Comparison of ENCODE assay signal across 31 mouse cellular contexts in genomic region chr19:26776066-26777025, GRCm38 (mm10).
DNase-seq lines count a peak whose midpoint lies in the region; ATAC-seq lines count a peak whose summit lies in the region.
"Had no signal": no experiment of that assay in that cellular context is flagged by ENCODE, and none has a peak within 500 bp of the region (broad histone marks: within the 10 kb centered on the region; RNA-seq: fewer than 3 reads in every experiment).

No protein-coding gene starts in this region.

- H3K27ac ChIP-seq in hindbrain, embryonic 14.5 days, result peak overlapping the region; percentile 72
- no peak overlapping the region for H3K27ac ChIP-seq in hindbrain, embryonic 16.5 days (ENCODE audit: low read depth, low read length)
- peak overlapping the region; percentile 74 for H3K27ac ChIP-seq in midbrain, embryonic 14.5 days (replicated peaks; ENCODE audit: low read depth, low read length)
- H3K27ac ChIP-seq: embryonic facial prominence, embryonic 10.5 days; embryonic facial prominence, embryonic 15.5 days; forebrain, embryonic 12.5 days; hindbrain, embryonic 15.5 days; intestine, embryonic 15.5 days; kidney, embryonic 15.5 days; left cerebral cortex, adult 2 months; limb, embryonic 12.5 days; liver, embryonic 15.5 days; stomach, postnatal 0 days had no signal

- peaks cover 2% of the 10 kb centered on the region for H3K4me1 ChIP-seq in hindbrain, embryonic 14.5 days (replicated peaks; ENCODE audit: control insufficient read depth, insufficient read depth, low read length)
- H3K4me1 ChIP-seq in hindbrain, embryonic 16.5 days (ENCODE audit: control insufficient read depth, insufficient read depth, low read depth, low read length), result peaks cover 1% of the 10 kb centered on the region; the same call in 1 of the 2 replicates
- peaks cover 4% of the 10 kb centered on the region; the same call in 1 of the 2 replicates for H3K4me1 ChIP-seq in midbrain, embryonic 14.5 days (ENCODE audit: control insufficient read depth, insufficient read depth, low read length)
- H3K4me1 ChIP-seq: embryonic facial prominence, embryonic 10.5 days; embryonic facial prominence, embryonic 15.5 days; intestine, embryonic 15.5 days; kidney, embryonic 15.5 days; limb, embryonic 12.5 days; liver, embryonic 15.5 days had no signal

- 0 out of 2 replicates have a peak, but pooled peaks cover 4% of the 10 kb centered on the region for H3K9me3 ChIP-seq in hindbrain, embryonic 14.5 days (ENCODE audit: control insufficient read depth, low read length)
- H3K9me3 ChIP-seq in hindbrain, embryonic 16.5 days (ENCODE audit: control insufficient read depth, low read length), result no peaks in the 10 kb centered on the region
- H3K9me3 ChIP-seq in midbrain, embryonic 14.5 days (ENCODE audit: control insufficient read depth, low read length), result no peaks in the 10 kb centered on the region
- H3K9me3 ChIP-seq: embryonic facial prominence, embryonic 10.5 days; embryonic facial prominence, embryonic 15.5 days; forebrain, embryonic 12.5 days; hindbrain, embryonic 15.5 days; intestine, embryonic 15.5 days; kidney, embryonic 15.5 days; limb, embryonic 12.5 days; liver, embryonic 15.5 days had no signal

- WGBS in hindbrain, embryonic 14.5 days, result 87% methylated on average over 27 of the region's 27 CpGs
- 87% methylated on average over 27 of the region's 27 CpGs for WGBS in hindbrain, embryonic 16.5 days
- WGBS in midbrain, embryonic 14.5 days, result 79% methylated on average over 27 of the region's 27 CpGs

- H3K4me3 ChIP-seq in hindbrain, embryonic 14.5 days (replicated peaks; ENCODE audit: low read length), result no peak overlapping the region
- H3K4me3 ChIP-seq in hindbrain, embryonic 16.5 days (ENCODE audit: low read length), result no peak overlapping the region
- no peak overlapping the region for H3K4me3 ChIP-seq in midbrain, embryonic 14.5 days (replicated peaks; ENCODE audit: low read depth, low read length)
- H3K4me3 ChIP-seq: embryonic facial prominence, embryonic 10.5 days; embryonic facial prominence, embryonic 15.5 days; forebrain, embryonic 12.5 days; hindbrain, embryonic 15.5 days; intestine, embryonic 15.5 days; kidney, embryonic 15.5 days; left cerebral cortex, adult 2 months; limb, embryonic 12.5 days; liver, embryonic 15.5 days had no signal

- H3K27me3 ChIP-seq in hindbrain, embryonic 14.5 days (ENCODE audit: control insufficient read depth, insufficient read depth, low read length), result no peaks in the 10 kb centered on the region
- no peaks in the 10 kb centered on the region for H3K27me3 ChIP-seq in hindbrain, embryonic 16.5 days (replicated peaks; ENCODE audit: control insufficient read depth, insufficient read depth, low read length)
- H3K27me3 ChIP-seq in midbrain, embryonic 14.5 days (ENCODE audit: control insufficient read depth, insufficient read depth, low read length), result no peaks in the 10 kb centered on the region
- H3K27me3 ChIP-seq: embryonic facial prominence, embryonic 15.5 days; forebrain, embryonic 12.5 days; hindbrain, embryonic 15.5 days; intestine, embryonic 15.5 days; kidney, embryonic 15.5 days; limb, embryonic 12.5 days; liver, embryonic 15.5 days had no signal

- ATAC-seq in hindbrain, embryonic 14.5 days (ENCODE audit: low FRiP score), result no peak
- ATAC-seq in hindbrain, embryonic 16.5 days, result no peak
- peak; percentile 52 for ATAC-seq in common myeloid progenitor, adult 5-6 weeks (replicated peaks; ENCODE audit: low read depth, poor library complexity, severe bottlenecking)
- no peak for ATAC-seq in midbrain, embryonic 14.5 days (ENCODE audit: low FRiP score, low TSS enrichment)
- ATAC-seq: activated CD4-positive, CD25-positive, alpha-beta regulatory T cell, adult 4 months; CD4-positive, CD25-positive, alpha-beta regulatory T cell, adult 4 months; forebrain, postnatal 0 days; intestine, embryonic 15.5 days had no signal

- no peak overlapping the region for H3K9ac ChIP-seq in hindbrain, embryonic 14.5 days
- no peak overlapping the region for H3K9ac ChIP-seq in hindbrain, embryonic 16.5 days (ENCODE audit: low read depth, low read length)
- H3K9ac ChIP-seq in midbrain, embryonic 14.5 days (replicated peaks; ENCODE audit: low read length), result no peak overlapping the region
- H3K9ac ChIP-seq: embryonic facial prominence, embryonic 15.5 days; forebrain, embryonic 12.5 days; forebrain, postnatal 0 days; hindbrain, embryonic 15.5 days; intestine, embryonic 15.5 days; kidney, embryonic 15.5 days; limb, embryonic 12.5 days; liver, embryonic 15.5 days; lung, embryonic 14.5 days had no signal

- DNase-seq in hindbrain, embryonic 14.5 days (ENCODE audit: low spot score), result no peak
- DNase-seq in midbrain, embryonic 14.5 days, result no peak
- no peak for DNase-seq in lung, postnatal 10 days
- no peak for DNase-seq in urinary bladder, postnatal 10 days (ENCODE audit: low spot score)
- no peak for DNase-seq in retina, postnatal 1 day
- DNase-seq: adrenal gland, adult 2 months; adrenal gland, postnatal 36 days; cerebellum, adult 18-20 months; cerebellum, postnatal 14 days; forebrain, postnatal 0 days; gastrocnemius, postnatal 10 days; heart, postnatal 4 days; kidney, postnatal 25 days; lung, embryonic 14.5 days; right cerebral cortex, postnatal 4 days; thymus, adult 2 months; thymus, postnatal 36 days had no signal

- no peak overlapping the region for H3K4me2 ChIP-seq in hindbrain, embryonic 14.5 days (replicated peaks)
- no peak overlapping the region for H3K4me2 ChIP-seq in hindbrain, embryonic 16.5 days (ENCODE audit: low read length)
- H3K4me2 ChIP-seq in midbrain, embryonic 14.5 days (ENCODE audit: low read length), result no peak overlapping the region
- H3K4me2 ChIP-seq: embryonic facial prominence, embryonic 15.5 days; forebrain, embryonic 12.5 days; hindbrain, embryonic 15.5 days; intestine, embryonic 15.5 days; kidney, embryonic 15.5 days; limb, embryonic 12.5 days; liver, embryonic 15.5 days; lung, embryonic 14.5 days had no signal

- H3K36me3 ChIP-seq in hindbrain, embryonic 14.5 days (replicated peaks; ENCODE audit: control insufficient read depth, insufficient read depth), result peaks cover 73% of the 10 kb centered on the region
- peaks cover 20% of the 10 kb centered on the region for H3K36me3 ChIP-seq in hindbrain, embryonic 16.5 days (ENCODE audit: control insufficient read depth, insufficient read depth, low read length)
- peaks cover 66% of the 10 kb centered on the region for H3K36me3 ChIP-seq in midbrain, embryonic 14.5 days (ENCODE audit: control insufficient read depth, insufficient read depth, low read length)
- H3K36me3 ChIP-seq: intestine, embryonic 15.5 days had no signal
